Comparison of ENCODE assay signal across 8 mouse cellular contexts in genomic region chrX:168673525-168674406, GRCm38 (mm10). TPM values are rescaled to one million over a fixed set of nuclear protein-coding genes. Genes with fewer than 3 reads are reported as not detected.
A peak's percentile ranks its signal among the peaks of the same experiment; 100 is the strongest.
DNase-seq lines count a peak whose midpoint lies in the region; ATAC-seq and TF ChIP-seq lines count a peak whose summit lies in the region.

Gene Msl3, minus strand, starts transcription at chrX:168673898.

- peak within 1 kb of the TSS; percentile 87 for H3K27ac ChIP-seq in forebrain, postnatal 0 days (ENCODE audit: low read depth, low read length)
- H3K27ac ChIP-seq in layer of hippocampus, adult 2 months, result peak within 1 kb of the TSS; percentile 95
- peak within 1 kb of the TSS; percentile 92 for H3K27ac ChIP-seq in neural tube, embryonic 15.5 days (replicated peaks)

- peak within 1 kb of the TSS; percentile 72 for H3K4me2 ChIP-seq in forebrain, postnatal 0 days (ENCODE audit: low read depth)
- peak within 1 kb of the TSS; percentile 78 for H3K4me2 ChIP-seq in neural tube, embryonic 15.5 days

- TF ChIP-seq CTCF in G1E (IDR thresholded peaks at IDR 0.05; ENCODE audit: low read depth, low read length), result no peak
- peak; percentile 66 for TF ChIP-seq CTCF in forebrain, postnatal 0 days (IDR thresholded peaks at IDR 0.05; ENCODE audit: low read depth)
- peak; percentile 67 for TF ChIP-seq CTCF in layer of hippocampus, adult 2 months (conservative IDR thresholded peaks at IDR 0.05)
- TF ChIP-seq CTCF in lung, adult 2 months (IDR thresholded peaks at IDR 0.05; ENCODE audit: insufficient read depth, low read length), result no peak

- peak; percentile 76 for DNase-seq in G1E (ENCODE audit: low spot score)
- DNase-seq in cerebellum, adult 18-20 months, result peak; percentile 88 to 90
- DNase-seq in forebrain, postnatal 0 days, result peak; percentile 86
- DNase-seq in heart, postnatal 36 days, result peak; percentile 83 to 85
- peak; percentile 68 to 77 for DNase-seq in layer of hippocampus, adult 2 months (ENCODE audit: low spot score in 2 of 2)
- DNase-seq in lung, adult 2 months, result peak; percentile 71
- DNase-seq in testis, postnatal 14 days (ENCODE audit: low spot score), result peak; percentile 71

- peak within 1 kb of the TSS; percentile 75 for H3K4me3 ChIP-seq in G1E (ENCODE audit: low read depth, low read length)
- H3K4me3 ChIP-seq in forebrain, postnatal 0 days (ENCODE audit: low read depth, low read length), result peak within 1 kb of the TSS; percentile 52
- peak within 1 kb of the TSS; percentile 71 for H3K4me3 ChIP-seq in layer of hippocampus, adult 2 months
- H3K4me3 ChIP-seq in lung, adult 2 months (replicated peaks; ENCODE audit: extremely low read depth, low read depth, low read length), result peak within 1 kb of the TSS; percentile 94
- H3K4me3 ChIP-seq in neural tube, embryonic 15.5 days (replicated peaks), result peak within 1 kb of the TSS; percentile 54

- H3K9ac ChIP-seq in forebrain, postnatal 0 days, result peak within 1 kb of the TSS; percentile 75
- H3K9ac ChIP-seq in neural tube, embryonic 15.5 days (replicated peaks), result peak within 1 kb of the TSS; percentile 65

- peak; percentile 72 for ATAC-seq in G1E (ENCODE audit: extremely low read depth, insufficient number of reproducible peaks, low FRiP score, poor library complexity, severe bottlenecking)
- ATAC-seq in forebrain, postnatal 0 days, result peak; percentile 91
- ATAC-seq in neural tube, embryonic 15.5 days (ENCODE audit: low FRiP score), result peak; percentile 95

- peaks cover 16% of the 10 kb centered on the region for H3K36me3 ChIP-seq in G1E (replicated peaks)
- no peaks in the 10 kb centered on the region for H3K36me3 ChIP-seq in forebrain, postnatal 0 days (ENCODE audit: insufficient read depth)
- no peaks in the 10 kb centered on the region for H3K36me3 ChIP-seq in neural tube, embryonic 15.5 days

- 25% methylated on average over 82 of the region's 88 CpGs for WGBS in forebrain, postnatal 0 days
- 31% methylated on average over 88 of the region's 88 CpGs for WGBS in lung, adult 2 months
- 25% methylated on average over 68 of the region's 88 CpGs for WGBS in neural tube, embryonic 15.5 days

- no peaks in the 10 kb centered on the region for H3K27me3 ChIP-seq in G1E (ENCODE audit: insufficient read depth, low read length)
- H3K27me3 ChIP-seq in forebrain, postnatal 0 days (ENCODE audit: insufficient read depth, low read length), result no peaks in the 10 kb centered on the region
- H3K27me3 ChIP-seq in neural tube, embryonic 15.5 days (replicated peaks), result no peaks in the 10 kb centered on the region

- intact Hi-C loops in heart, postnatal 36 days (cut with DNase I), result loop anchor here (5.0 kb wide), 3 partner anchors 124 to 649 kb away; partner anchors contain the start of genes Arhgap6 and Hccs

- peak; percentile 57; the same call in 1 of the 2 replicates for TF ChIP-seq POLR2A in lung, adult 2 months (IDR thresholded peaks at IDR 0.05; ENCODE audit: borderline replicate concordance, extremely low read depth, low read depth, low read length)

- H3K9me3 ChIP-seq in G1E (replicated peaks), result no peaks in the 10 kb centered on the region
- H3K9me3 ChIP-seq in forebrain, postnatal 0 days (ENCODE audit: low read length), result no peaks in the 10 kb centered on the region
- no peaks in the 10 kb centered on the region for H3K9me3 ChIP-seq in neural tube, embryonic 15.5 days (replicated peaks)

- peaks cover 7% of the 10 kb centered on the region; the same call in 1 of the 2 replicates for H3K4me1 ChIP-seq in G1E (ENCODE audit: insufficient read depth, low read depth, low read length)
- no peaks in the 10 kb centered on the region for H3K4me1 ChIP-seq in forebrain, postnatal 0 days (ENCODE audit: insufficient read depth)
- peaks cover 2% of the 10 kb centered on the region; the same call in 1 of the 2 replicates for H3K4me1 ChIP-seq in lung, adult 2 months (ENCODE audit: control insufficient read depth, insufficient read depth, low read length)
- 0 out of 2 replicates have a peak, but pooled peaks cover 4% of the 10 kb centered on the region for H3K4me1 ChIP-seq in neural tube, embryonic 15.5 days

RNA-seq across cellular contexts. Expression of gene Msl3, which starts in this region (rescaled TPM):
- 86.3 and 103 TPM in 2 replicates for total RNA-seq in G1E (2014; fragmentation: Nextera tagmentation)
- total RNA-seq in G1E (2017), result 95.0 and 113 TPM in 2 replicates
- polyA plus RNA-seq in G1E (2012), result 12.4 and 18.1 TPM in 2 replicates
- total RNA-seq in forebrain, postnatal 0 days (2014; rRNA removed), result 24.0 and 27.3 TPM in 2 replicates
- polyA plus RNA-seq in forebrain, postnatal 0 days (2015; fragmentation: Nextera tagmentation; extraction: Ambion mirVana), result 14.0 and 14.2 TPM in 2 replicates
- 10 to 100 TPM; 49.9 to 51.5 TPM for total RNA-seq in heart, postnatal 36 days (2021)
- 10 to 100 TPM; 21.1 to 22.4 TPM for total RNA-seq in layer of hippocampus, adult 2 months (2021)
- polyA plus RNA-seq in lung, adult 2 months (2012; rRNA removed), result 10.4 and 13.3 TPM in 2 replicates
- polyA plus RNA-seq in neural tube, embryonic 15.5 days (2015; fragmentation: Nextera tagmentation; extraction: Ambion mirVana), result 18.3 and 24.7 TPM in 2 replicates

Comparison
In these comparisons a context has a peak if more than half of its experiments do, and no peak if none do; other contexts are left out.
1. Peak in every context shown above with its lines: DNase-seq, ATAC-seq, H3K4me3 ChIP-seq and H3K27ac ChIP-seq.
2. CTCF ChIP-seq: peak in forebrain, postnatal 0 days (single experiment) and layer of hippocampus, adult 2 months (single experiment); none in G1E (single experiment) and lung, adult 2 months (single experiment).